Mouse (Mus musculus): ENCODE results near the gene Pspn.

Pspn gene

DNA sequence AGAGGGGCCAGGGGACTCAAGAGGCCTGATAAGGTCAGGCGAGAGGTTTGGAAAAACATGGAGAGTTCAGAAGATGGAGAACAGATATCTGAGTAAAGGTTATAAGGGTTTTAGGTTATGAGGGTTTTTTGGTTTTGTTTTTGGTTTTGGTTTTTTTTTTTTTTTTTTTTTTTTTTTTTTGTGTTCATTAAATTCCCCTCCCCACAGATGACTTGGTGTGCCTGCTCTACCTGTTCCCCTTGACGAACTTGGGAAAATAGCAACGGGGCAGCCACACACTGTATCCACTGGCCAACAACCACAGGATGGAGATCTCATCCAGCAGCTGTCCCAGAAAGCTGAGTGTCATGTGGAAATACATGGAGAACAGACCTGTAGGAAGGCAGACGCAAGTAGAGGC, 41.2 kb downstream of the Pspn start:
- no peak for DNase-seq

DNA sequence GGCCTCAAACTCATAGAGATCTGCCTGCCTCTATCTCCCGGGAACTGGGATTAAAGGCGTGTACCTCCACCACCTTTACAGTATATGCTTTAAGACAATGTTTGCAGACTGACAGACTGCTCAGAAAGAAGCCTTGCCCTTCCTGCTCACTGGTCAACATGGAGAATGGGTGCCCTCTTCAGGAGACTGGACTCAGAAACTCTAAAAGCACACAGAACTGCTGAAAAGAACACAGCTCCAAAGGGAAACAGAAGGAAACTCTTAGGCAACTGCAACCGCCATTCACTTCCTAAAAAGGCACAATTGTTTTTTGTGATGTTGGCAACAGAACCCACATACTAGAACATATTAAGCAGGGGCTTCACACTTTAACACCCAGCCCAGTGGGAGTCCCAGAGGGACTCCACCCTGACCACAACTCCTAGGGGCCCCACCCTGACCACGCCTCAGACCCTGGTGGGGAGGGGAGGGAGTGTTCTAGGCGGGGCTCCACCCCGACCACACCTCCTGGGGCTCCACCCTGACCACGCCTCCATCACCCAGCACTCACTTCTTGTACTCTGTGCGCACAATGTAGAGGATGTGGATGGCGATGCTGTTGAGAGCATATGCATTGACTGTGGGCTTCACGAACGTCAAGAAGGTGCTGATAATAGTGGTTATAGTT, 41.9 kb downstream of the Pspn start:
- DNase-seq = peak; percentile 56

DNA sequence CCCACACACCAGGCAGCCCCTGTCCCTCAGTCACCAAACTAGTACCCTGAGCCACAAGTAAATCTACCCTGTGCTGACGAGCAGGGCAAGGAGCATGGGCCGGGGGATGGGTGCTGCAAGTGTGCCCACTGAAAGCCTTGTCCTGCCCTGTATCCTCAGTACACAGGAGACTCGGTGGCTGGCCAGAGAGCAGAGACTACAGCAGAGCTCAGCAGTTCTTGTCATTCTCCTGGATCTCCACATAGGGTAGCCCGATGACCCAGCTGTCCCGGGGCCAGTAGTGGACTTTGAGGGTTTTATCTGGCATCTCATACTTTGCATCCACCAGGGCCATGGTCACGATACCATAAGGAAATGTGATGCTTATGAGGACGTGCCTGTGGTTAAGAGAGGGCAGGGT, 44.9 kb downstream of the Pspn start:
- DNase-seq = no peak

DNA sequence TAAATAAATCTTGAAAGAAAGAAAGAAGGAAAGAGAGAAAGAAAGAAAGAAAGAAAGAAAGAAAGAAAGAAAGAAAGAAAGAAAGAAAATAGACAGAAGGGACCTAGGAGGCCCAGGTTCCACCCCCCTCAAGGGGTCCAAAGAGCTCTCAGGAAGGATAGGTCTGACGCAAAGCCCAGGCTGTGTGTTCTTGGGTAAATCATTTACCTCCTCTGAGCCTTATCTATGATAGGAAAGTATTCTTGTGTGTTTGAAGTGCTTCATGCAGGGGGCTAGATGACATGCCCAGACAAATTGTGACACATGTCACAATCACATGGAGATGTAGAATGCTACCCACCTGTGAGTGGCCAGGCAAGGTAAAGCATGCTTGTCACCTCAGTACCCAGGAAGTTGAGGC, 47.2 kb downstream of the Pspn start:
- DNase-seq = no peak

DNA sequence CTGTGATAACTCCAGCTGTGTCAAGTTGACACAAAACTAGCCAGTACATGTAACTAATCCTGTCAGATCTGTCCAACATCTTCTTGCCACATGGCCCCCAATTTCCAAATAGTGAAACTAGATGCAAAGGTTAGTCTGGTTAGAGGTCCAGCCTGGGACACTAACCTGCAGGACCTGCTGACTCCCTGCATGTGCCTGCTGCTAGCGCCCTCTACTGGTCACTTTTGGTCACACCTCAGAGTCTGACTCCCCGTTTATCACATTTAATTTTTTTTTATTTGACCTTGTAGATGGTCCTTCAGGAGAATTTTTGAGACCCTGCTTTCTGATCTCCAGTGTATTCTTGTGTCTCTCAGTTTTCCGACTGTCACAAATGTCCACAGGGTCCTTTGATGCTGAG, 48.9 kb downstream of the Pspn start:
- peak; percentile 68 for DNase-seq

All from lung, postnatal 10 days (tissue).